Mouse (Mus musculus): Measurements from ENCODE around the gene Zcchc7. TPM values are rescaled to one million over a fixed set of nuclear protein-coding genes. Genes with fewer than 3 reads are reported as not detected.
A peak's percentile ranks its signal among the peaks of the same experiment; 100 is the strongest.

The Zcchc7 gene
- polyA plus RNA-seq, 1 experiment from 2014 or later, result 34.6 TPM

- H3K36me3 ChIP-seq, result no peaks in the 10 kb centered on the region
- 85% methylated on average over 6 of the region's 6 CpGs for WGBS
- H3K4me2 ChIP-seq (replicated peaks), result no peak overlapping the region
- H3K27ac ChIP-seq, result no peak overlapping the region
- peaks cover 6% of the 10 kb centered on the region; the same call in 1 of the 2 replicates for H3K4me1 ChIP-seq
- H3K9ac ChIP-seq, result no peak overlapping the region
- peaks cover under 1% of the 10 kb centered on the region; the same call in 1 of the 2 replicates for H3K27me3 ChIP-seq
- no peak for ATAC-seq (ENCODE audit: low FRiP score)
- no peaks in the 10 kb centered on the region for H3K9me3 ChIP-seq (replicated peaks)
- H3K4me3 ChIP-seq, result no peak overlapping the region
Measured at GRCm38 (mm10) chr4:44976026-44976615, 220.4 kb downstream of the Zcchc7 start.

GRCm38 (mm10) chr4:44976921-44977710, 221.4 kb downstream of the Zcchc7 start:
- Histone ChIP-seq H3K9ac (no peak overlapping the region), H3K36me3 (no peaks in the 10 kb centered on the region), H3K27ac (no peak overlapping the region), H3K4me2 (replicated peaks) (no peak overlapping the region), H3K27me3 (no peaks in the 10 kb centered on the region; the same call in 1 of the 2 replicates), H3K9me3 (replicated peaks) (no peaks in the 10 kb centered on the region), H3K4me1 (peaks cover 13% of the 10 kb centered on the region), H3K4me3 (no peak overlapping the region)
- 86% methylated on average over 10 of the region's 10 CpGs for WGBS
- ATAC-seq (ENCODE audit: low FRiP score), result no peak

GRCm38 (mm10) chr4:44978175-44978574, 222.5 kb downstream of the Zcchc7 start:
- no peaks in the 10 kb centered on the region for H3K36me3 ChIP-seq
- H3K4me3 ChIP-seq, result no peak overlapping the region
- no peak overlapping the region for H3K27ac ChIP-seq
- no peak overlapping the region for H3K4me2 ChIP-seq (replicated peaks)
- H3K9me3 ChIP-seq (replicated peaks), result no peaks in the 10 kb centered on the region
- H3K4me1 ChIP-seq, result peaks cover 23% of the 10 kb centered on the region
- no peaks in the 10 kb centered on the region; the same call in 1 of the 2 replicates for H3K27me3 ChIP-seq
- 78% methylated on average over 5 of the region's 5 CpGs for WGBS
- no peak for ATAC-seq (ENCODE audit: low FRiP score)
- no peak overlapping the region for H3K9ac ChIP-seq

GRCm38 (mm10) chr4:44979794-44980338, 224.2 kb downstream of the Zcchc7 start:
- Histone ChIP-seq H3K9ac (no peak overlapping the region), H3K4me1 (peaks cover 22% of the 10 kb centered on the region), H3K4me2 (replicated peaks) (no peak overlapping the region), H3K27ac (no peak overlapping the region), H3K27me3 (no peaks in the 10 kb centered on the region), H3K4me3 (no peak overlapping the region), H3K36me3 (no peaks in the 10 kb centered on the region), H3K9me3 (replicated peaks) (no peaks in the 10 kb centered on the region)
- 80% methylated on average over 7 of the region's 7 CpGs for WGBS
- no peak for ATAC-seq (ENCODE audit: low FRiP score)

- Histone ChIP-seq H3K9me3 (replicated peaks) (no peaks in the 10 kb centered on the region), H3K9ac (peak within 1 kb of the TSS; percentile 81), H3K27ac (peak within 1 kb of the TSS; percentile 70), H3K4me3 (peak within 1 kb of the TSS; percentile 72), H3K36me3 (no peaks in the 10 kb centered on the region), H3K4me2 (replicated peaks) (peak within 1 kb of the TSS; percentile 95), H3K4me1 (peaks cover 22% of the 10 kb centered on the region), H3K27me3 (no peaks in the 10 kb centered on the region)
- peak; percentile 89 for ATAC-seq (ENCODE audit: low FRiP score)
- WGBS, result 1% methylated on average over 39 of the region's 40 CpGs
Measured at GRCm38 (mm10) chr4:44981280-44981973, 225.8 kb downstream of the Zcchc7 start, which contains the start of gene Grhpr. Grhpr (plus strand) TSS chr4:44981395.

Small RNA genes lying within 50 kb of the gene (microRNA-seq; reads per million reads assigned to microRNA genes)
- not detected for gene Gm22639

Other genes with a start within 250 kb of the Zcchc7 start
- gene Pax5, start 45.4 kb upstream of the Zcchc7 start, polyA plus RNA-seq (2016; fragmentation: Nextera tagmentation; extraction: Ambion mirVana), result 8.5 and 8.6 TPM in 2 replicates
- gene Grhpr, start 225.5 kb downstream of the Zcchc7 start, polyA plus RNA-seq (2016; fragmentation: Nextera tagmentation; extraction: Ambion mirVana), result 38.1 and 43.2 TPM in 2 replicates